Mouse (Mus musculus) E14TG2a.4 (cell line): ENCODE measurements around the gene Pxdc1.

ENCODE experiments used
- H3K27me3 ChIP-seq: 2 replicates; pipeline ENCODE4 v1.6.1; 2014; ENCODE audit warnings: low read length, control low read depth; ENCODE audit not compliant: insufficient read depth
- H3K36me3 ChIP-seq: 2 replicates; pipeline ENCODE4 v1.6.1; 2014; ENCODE audit warnings: low read length, control low read depth; ENCODE audit not compliant: insufficient read depth
- H3K4me1 ChIP-seq: replicated peaks from 2 replicates; pipeline ENCODE4 v1.6.1; 2014; ENCODE audit warnings: low read depth, low read length, control low read depth
- H3K4me3 ChIP-seq: replicated peaks from 2 replicates; pipeline ENCODE4 v1.5.1; 2014; ENCODE audit warnings: mild to moderate bottlenecking, low read length
- H3K9me3 ChIP-seq: 2 replicates; pipeline ENCODE4 v1.6.1; 2014; ENCODE audit warnings: low read length, control low read depth
- CTCF ChIP-seq: conservative IDR thresholded peaks from 2 replicates; pipeline ENCODE4 v1.5.1; 2014; ENCODE audit warnings: low read length
- NANOG ChIP-seq: IDR thresholded peaks from 2 replicates; pipeline ENCODE4 v1.6.1; 2014; ENCODE audit warnings: borderline replicate concordance, low read length, mixed read lengths
- POU5F1 ChIP-seq: IDR thresholded peaks from 2 replicates; pipeline ENCODE4 v1.6.1; 2014; ENCODE audit warnings: low read length, borderline replicate concordance

The Pxdc1 gene

DNA sequence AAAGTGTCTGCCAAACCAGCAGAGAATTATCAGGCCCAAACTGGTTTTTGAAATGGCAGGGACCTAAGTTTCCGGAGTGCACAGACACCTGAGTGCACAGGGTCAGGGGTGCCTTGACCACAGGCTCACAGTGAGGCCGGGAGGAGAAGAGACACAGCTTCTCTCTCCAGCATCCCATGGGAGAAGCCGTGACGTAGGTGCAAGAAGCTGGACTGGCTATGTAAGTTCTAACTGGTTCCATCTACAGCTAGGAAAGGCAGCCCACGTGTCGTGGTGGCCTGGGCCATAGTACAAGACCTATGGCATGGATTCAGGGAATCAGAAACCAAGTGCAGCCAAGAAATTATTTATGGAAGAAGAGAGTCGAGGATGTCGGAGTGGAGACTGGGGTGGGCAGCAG is 6.1 kb downstream of the Pxdc1 start:
- peaks cover 30% of the 10 kb centered on the region for H3K4me1 ChIP-seq
- no peak for TF ChIP-seq NANOG
- no peak for TF ChIP-seq POU5F1
- TF ChIP-seq CTCF, result no peak
- H3K9me3 ChIP-seq, result no peaks in the 10 kb centered on the region
- no peak overlapping the region for H3K4me3 ChIP-seq
- peaks cover 91% of the 10 kb centered on the region for H3K27me3 ChIP-seq
- H3K36me3 ChIP-seq, result no peaks in the 10 kb centered on the region

DNA sequence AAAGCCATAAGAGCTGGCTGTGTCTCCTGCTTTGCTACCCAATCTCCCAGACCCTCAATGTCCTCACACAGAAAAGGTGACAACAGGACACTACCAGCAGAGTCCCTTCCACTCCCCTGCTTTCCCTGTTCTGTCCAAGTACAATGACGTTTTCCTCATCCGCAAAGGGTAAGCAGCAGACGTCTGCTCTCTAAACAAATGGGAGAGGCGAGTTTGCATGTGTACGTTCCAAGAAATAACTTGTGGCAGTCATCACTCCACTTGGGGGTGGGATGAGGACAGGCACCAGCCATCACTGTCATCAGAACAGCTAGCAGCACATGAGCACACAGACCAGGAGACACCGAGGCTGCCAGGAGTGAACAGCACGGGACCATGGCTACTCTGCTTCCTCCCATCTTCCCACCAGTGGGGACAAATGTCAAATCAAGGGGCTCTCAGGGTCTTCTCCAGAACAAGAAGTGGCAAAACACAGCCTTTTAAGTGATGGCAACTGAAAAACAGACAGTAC is 7.0 kb downstream of the Pxdc1 start:
- Histone ChIP-seq H3K9me3 (no peaks in the 10 kb centered on the region), H3K4me3 (no peak overlapping the region), H3K27me3 (peaks cover 90% of the 10 kb centered on the region), H3K4me1 (peaks cover 25% of the 10 kb centered on the region), H3K36me3 (no peaks in the 10 kb centered on the region)
- TF ChIP-seq CTCF, result no peak
- TF ChIP-seq NANOG, result no peak
- no peak for TF ChIP-seq POU5F1

DNA sequence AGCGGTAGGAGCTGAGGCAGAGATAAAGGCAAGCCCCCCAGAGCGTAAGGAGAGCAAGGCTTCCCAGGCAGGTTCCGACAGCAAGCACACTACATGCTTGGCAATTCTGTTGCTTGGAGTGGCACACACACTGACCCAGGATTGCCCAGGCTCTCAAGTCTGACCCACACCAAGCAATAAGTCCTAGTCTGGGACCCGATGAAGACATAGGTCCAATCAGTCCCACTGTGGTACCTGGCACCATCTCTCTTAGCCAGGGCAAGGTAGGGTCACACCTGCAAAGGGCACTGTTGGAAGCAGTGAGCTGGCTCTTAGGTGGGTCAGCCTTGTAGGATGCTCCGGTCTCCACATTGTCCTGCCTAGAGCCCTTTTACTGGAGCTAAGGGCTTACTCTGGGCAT is 7.8 kb downstream of the Pxdc1 start:
- Histone ChIP-seq H3K27me3 (peaks cover 82% of the 10 kb centered on the region), H3K4me1 (peaks cover 17% of the 10 kb centered on the region), H3K9me3 (no peaks in the 10 kb centered on the region), H3K4me3 (no peak overlapping the region), H3K36me3 (no peaks in the 10 kb centered on the region)
- no peak for TF ChIP-seq POU5F1
- TF ChIP-seq NANOG, result no peak
- no peak for TF ChIP-seq CTCF

DNA sequence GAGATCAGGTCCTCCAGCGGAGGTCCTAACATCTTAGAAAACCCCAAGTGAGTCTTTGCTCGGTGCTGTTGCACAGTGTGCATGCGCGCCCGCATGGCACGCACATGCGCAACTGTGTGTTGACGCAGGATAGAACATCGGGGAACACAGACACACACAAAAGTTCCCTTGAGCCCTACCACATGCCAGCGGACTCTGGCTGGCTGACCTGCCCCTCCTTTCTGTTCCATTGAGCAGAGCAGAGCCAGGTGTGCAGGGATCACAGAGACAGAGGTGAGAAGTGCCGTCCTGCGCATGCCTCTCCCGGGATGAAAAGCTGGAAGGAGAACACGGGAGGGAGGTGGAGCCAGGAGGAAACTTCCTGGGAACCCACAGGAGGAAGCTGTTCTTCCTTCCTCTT is 8.9 kb downstream of the Pxdc1 start:
- Histone ChIP-seq H3K36me3 (no peaks in the 10 kb centered on the region), H3K4me1 (peaks cover 11% of the 10 kb centered on the region), H3K27me3 (peaks cover 80% of the 10 kb centered on the region), H3K9me3 (no peaks in the 10 kb centered on the region), H3K4me3 (peak overlapping the region; percentile 64)
- TF ChIP-seq POU5F1, result no peak
- TF ChIP-seq NANOG, result no peak
- no peak for TF ChIP-seq CTCF

DNA sequence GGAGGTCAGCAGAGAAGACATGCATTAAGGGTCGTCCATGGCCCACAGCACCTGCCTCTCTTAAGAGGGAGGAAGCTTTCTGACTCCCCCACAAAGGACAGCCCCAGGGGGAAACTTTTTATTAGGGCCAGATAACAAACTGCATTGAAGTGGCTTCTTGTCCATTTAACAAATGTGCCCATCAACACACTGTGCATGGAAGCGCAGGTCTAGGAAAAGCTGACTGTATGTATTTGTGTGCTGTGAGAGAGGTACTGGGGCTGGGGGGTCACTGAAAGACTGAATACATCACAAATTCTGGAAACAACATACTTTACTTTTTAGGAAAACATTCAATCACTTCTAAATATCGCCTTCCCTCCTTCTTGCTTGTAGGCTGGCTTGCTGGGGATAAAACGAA is 9.4 kb downstream of the Pxdc1 start:
- Histone ChIP-seq H3K4me1 (peaks cover 11% of the 10 kb centered on the region), H3K27me3 (peaks cover 78% of the 10 kb centered on the region), H3K4me3 (peak overlapping the region; percentile 64; the same call in 1 of the 2 replicates), H3K36me3 (no peaks in the 10 kb centered on the region), H3K9me3 (no peaks in the 10 kb centered on the region)
- TF ChIP-seq NANOG (no peak), CTCF (no peak), POU5F1 (no peak)

DNA sequence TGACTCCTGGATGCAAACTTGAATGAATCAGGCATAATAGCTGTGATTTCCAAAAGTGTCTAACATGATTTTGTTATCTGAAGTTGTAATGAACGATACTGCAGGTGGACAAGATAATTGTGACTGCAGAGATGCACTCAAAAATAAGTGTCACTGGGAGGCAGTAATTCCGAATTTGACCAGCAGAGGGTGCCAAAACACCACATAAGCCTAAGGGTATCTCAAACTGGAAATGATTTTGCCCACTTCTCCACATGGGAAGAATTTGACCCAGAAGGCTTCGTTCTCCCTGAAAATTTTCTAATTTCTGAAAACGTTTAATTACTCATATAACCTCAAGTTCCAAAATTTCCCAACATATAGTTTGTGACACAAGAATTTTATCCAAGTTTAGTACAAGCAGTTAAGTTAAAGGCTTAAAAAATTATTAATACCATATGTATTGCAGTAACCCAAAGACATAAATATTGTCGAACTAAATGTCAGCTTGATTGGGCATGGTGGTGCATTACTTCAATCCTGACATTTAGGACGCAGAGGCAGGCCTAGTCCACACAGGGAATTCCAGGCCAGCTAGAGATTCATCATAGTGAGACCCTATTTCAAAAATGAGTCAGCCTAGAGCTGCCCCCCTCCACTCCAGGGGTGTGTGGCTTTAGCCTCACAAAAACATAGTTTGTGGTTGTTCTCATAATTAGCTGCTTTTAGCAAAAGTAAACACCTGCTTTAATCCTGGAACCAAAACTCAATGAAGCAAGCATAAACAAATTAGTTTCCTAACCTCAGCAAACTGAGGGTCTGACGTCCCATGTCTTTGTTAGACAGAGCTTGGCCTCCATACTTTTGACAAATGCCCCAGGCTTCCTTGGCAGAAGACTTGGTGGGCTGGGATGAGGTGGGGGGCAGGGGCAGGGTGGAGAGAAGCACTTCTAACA is 10.1 kb downstream of the Pxdc1 start:
- Histone ChIP-seq H3K4me3 (no peak overlapping the region), H3K27me3 (peaks cover 78% of the 10 kb centered on the region), H3K9me3 (no peaks in the 10 kb centered on the region), H3K36me3 (no peaks in the 10 kb centered on the region), H3K4me1 (peaks cover 10% of the 10 kb centered on the region)
- TF ChIP-seq CTCF (peak; percentile 99), NANOG (no peak)

DNA sequence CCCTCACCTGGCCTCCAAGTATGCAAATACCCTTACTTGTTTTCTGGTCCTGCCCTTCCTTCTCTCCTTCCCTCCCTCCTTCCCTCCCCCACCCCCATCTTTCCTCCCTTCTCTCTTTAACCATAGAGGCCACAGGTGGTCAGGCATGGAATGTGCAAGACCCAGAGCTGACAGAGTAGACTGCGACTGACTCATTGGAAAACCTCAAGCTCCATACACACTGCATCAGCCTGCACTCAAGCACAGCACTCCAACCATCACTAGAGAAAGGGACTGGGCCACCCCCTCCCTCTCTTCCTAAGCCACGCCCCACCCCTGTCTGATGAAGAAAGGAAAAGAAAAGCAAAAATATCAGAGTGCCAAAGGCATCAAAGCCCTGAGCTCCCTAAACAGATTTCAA is 12.2 kb downstream of the Pxdc1 start:
- Histone ChIP-seq H3K36me3 (no peaks in the 10 kb centered on the region), H3K4me1 (peaks cover 9% of the 10 kb centered on the region), H3K4me3 (no peak overlapping the region), H3K9me3 (no peaks in the 10 kb centered on the region), H3K27me3 (peaks cover 59% of the 10 kb centered on the region)
- TF ChIP-seq POU5F1, result no peak
- TF ChIP-seq NANOG, result no peak
- TF ChIP-seq CTCF, result no peak

DNA sequence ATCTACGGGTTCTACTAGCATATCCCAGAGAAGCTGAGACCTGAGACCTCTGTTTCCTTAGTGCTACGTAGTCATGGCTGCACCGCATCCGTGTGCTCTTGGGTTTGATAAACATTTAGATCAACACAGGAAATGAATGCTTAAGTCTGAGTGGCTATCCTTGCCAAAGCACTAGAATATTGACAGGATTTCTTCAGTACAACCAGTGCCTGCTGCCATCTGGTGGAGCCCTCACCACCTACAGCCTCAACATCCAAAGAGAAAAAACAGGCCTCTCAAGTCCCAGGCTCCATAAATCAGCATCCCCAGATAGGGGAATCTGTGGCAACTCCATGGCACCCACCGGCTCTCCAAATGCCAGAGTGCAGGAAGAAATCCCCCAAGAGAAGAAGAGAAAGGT is 17.3 kb downstream of the Pxdc1 start:
- H3K4me1 ChIP-seq, result no peaks in the 10 kb centered on the region; the same call in 1 of the 2 replicates
- no peaks in the 10 kb centered on the region for H3K36me3 ChIP-seq
- H3K9me3 ChIP-seq, result no peaks in the 10 kb centered on the region
- no peak overlapping the region for H3K4me3 ChIP-seq
- TF ChIP-seq POU5F1 (no peak), CTCF (peak; percentile 48)
- H3K27me3 ChIP-seq, result peaks cover 22% of the 10 kb centered on the region

DNA sequence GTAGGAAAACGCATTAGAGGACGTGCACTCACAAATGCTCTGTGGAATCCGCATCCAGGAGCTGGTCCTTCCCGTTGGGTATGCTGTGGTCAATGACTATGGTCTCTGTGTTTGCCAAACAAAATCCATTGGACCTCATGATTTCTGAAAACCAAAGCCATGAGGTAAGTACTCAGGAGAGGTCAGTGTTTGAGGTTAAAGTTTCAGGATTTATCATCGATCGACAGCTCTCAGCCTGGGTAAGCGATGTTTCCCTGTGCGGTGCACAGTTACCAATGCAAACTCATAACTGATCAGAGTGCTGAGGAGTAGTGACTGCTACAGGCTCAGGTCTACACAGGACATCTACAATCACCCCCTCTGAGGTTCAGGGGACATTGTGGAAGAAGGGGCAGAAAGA is 23.0 kb downstream of the Pxdc1 start:
- H3K4me1 ChIP-seq, result peaks cover 22% of the 10 kb centered on the region
- peaks cover 15% of the 10 kb centered on the region for H3K27me3 ChIP-seq
- no peak overlapping the region for H3K4me3 ChIP-seq
- peaks cover 15% of the 10 kb centered on the region; the same call in 1 of the 2 replicates for H3K9me3 ChIP-seq
- H3K36me3 ChIP-seq, result no peaks in the 10 kb centered on the region
- no peak for TF ChIP-seq NANOG
- TF ChIP-seq POU5F1, result no peak
- TF ChIP-seq CTCF, result no peak
